Mouse (Mus musculus) kidney, adult 2 months (tissue): ENCODE data around the gene Ddx11.

Experiments used
- CTCF ChIP-seq: fragments of 200-500 bp; conservative IDR thresholded peaks from 2 replicates; pipeline ENCODE4 v1.5.1; 2011; ENCODE audit warnings: low read depth, mild to moderate bottlenecking, control low read depth, low read length, moderate library complexity, mixed read lengths; ENCODE audit not compliant: insufficient read depth, insufficient read length
- POLR2A ChIP-seq: fragments of 200-500 bp; IDR thresholded peaks from one replicate; pipeline ENCODE4 v1.6.1; 2011; ENCODE audit warnings: low read depth, low read length, control low read depth

DNA sequence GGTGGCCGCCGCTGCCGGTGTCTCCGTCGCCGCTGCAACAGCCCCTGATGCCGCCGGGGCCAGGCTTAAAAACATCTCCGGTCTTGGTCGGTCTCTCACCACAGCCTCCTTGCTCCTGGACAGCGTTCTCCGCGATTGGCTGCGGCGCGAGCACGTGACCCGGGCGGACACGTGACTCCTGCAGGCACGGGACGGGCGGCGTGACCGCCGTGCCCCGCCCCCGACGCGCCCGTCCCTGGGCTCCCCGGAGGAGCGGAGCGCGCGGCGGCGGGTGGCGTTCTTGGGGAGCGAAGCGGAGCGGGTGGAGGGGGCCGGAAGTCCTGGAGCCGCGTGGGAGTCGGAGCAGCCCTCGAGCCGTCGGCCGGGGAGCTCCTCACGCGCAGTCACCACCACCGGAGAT, 46.4 kb upstream of the Ddx11 start, which contains the start of gene Ankrd12:
- no peak for TF ChIP-seq CTCF
- TF ChIP-seq POLR2A: peak; percentile 11
